In genomic region chr1:77438639-77439038, GRCm38 (mm10) we compare ENCODE assay signal across 22 mouse cellular contexts.
A peak's percentile ranks its signal among the peaks of the same experiment; 100 is the strongest.
DNase-seq lines count a peak whose midpoint lies in the region; ATAC-seq and TF ChIP-seq lines count a peak whose summit lies in the region.
"Had no signal": no experiment of that assay in that cellular context is flagged by ENCODE, and none has a peak within 500 bp of the region (broad histone marks: within the 10 kb centered on the region; RNA-seq: fewer than 3 reads in every experiment).

No protein-coding gene starts in this region.

- H3K27ac ChIP-seq in embryonic facial prominence, embryonic 13.5 days, result 0 out of 2 replicates have a peak overlapping the region, but pooled peaks have one; percentile 4
- no peak overlapping the region for H3K27ac ChIP-seq in embryonic facial prominence, embryonic 10.5 days (replicated peaks)
- H3K27ac ChIP-seq in hindbrain, embryonic 13.5 days, result peak overlapping the region; percentile 19; the same call in 1 of the 2 replicates
- H3K27ac ChIP-seq in hindbrain, embryonic 16.5 days (ENCODE audit: low read depth, low read length), result no peak overlapping the region
- H3K27ac ChIP-seq in lung, postnatal 0 days (ENCODE audit: low read length), result no peak overlapping the region
- H3K27ac ChIP-seq: embryonic facial prominence, embryonic 15.5 days; gastrocnemius, adult 2 months; hindbrain, postnatal 0 days had no signal

- no peak overlapping the region for H3K9ac ChIP-seq in embryonic facial prominence, embryonic 13.5 days
- H3K9ac ChIP-seq in hindbrain, embryonic 13.5 days, result no peak overlapping the region
- H3K9ac ChIP-seq in hindbrain, embryonic 16.5 days (ENCODE audit: low read depth, low read length), result no peak overlapping the region
- no peak overlapping the region for H3K9ac ChIP-seq in lung, postnatal 0 days (replicated peaks; ENCODE audit: low read depth)
- H3K9ac ChIP-seq: embryonic facial prominence, embryonic 15.5 days; forebrain, postnatal 0 days; heart, embryonic 12.5 days had no signal

- H3K4me3 ChIP-seq in embryonic facial prominence, embryonic 13.5 days, result no peak overlapping the region
- H3K4me3 ChIP-seq in embryonic facial prominence, embryonic 10.5 days, result no peak overlapping the region
- H3K4me3 ChIP-seq in hindbrain, embryonic 13.5 days, result no peak overlapping the region
- no peak overlapping the region for H3K4me3 ChIP-seq in hindbrain, embryonic 16.5 days (ENCODE audit: low read length)
- H3K4me3 ChIP-seq in lung, postnatal 0 days (ENCODE audit: low read depth, low read length), result no peak overlapping the region
- H3K4me3 ChIP-seq: embryonic facial prominence, embryonic 15.5 days; gastrocnemius, adult 2 months; heart, embryonic 12.5 days had no signal

- peaks cover 36% of the 10 kb centered on the region for H3K4me1 ChIP-seq in embryonic facial prominence, embryonic 13.5 days
- H3K4me1 ChIP-seq in embryonic facial prominence, embryonic 10.5 days, result peaks cover 34% of the 10 kb centered on the region
- peaks cover 62% of the 10 kb centered on the region for H3K4me1 ChIP-seq in hindbrain, embryonic 13.5 days (replicated peaks)
- peaks cover 23% of the 10 kb centered on the region for H3K4me1 ChIP-seq in hindbrain, embryonic 16.5 days (ENCODE audit: control insufficient read depth, insufficient read depth, low read depth, low read length)
- peaks cover 3% of the 10 kb centered on the region; the same call in 1 of the 2 replicates for H3K4me1 ChIP-seq in lung, postnatal 0 days (ENCODE audit: insufficient read depth, low read depth, low read length)
- H3K4me1 ChIP-seq: embryonic facial prominence, embryonic 15.5 days had no signal

- no peaks in the 10 kb centered on the region for H3K9me3 ChIP-seq in embryonic facial prominence, embryonic 13.5 days
- H3K9me3 ChIP-seq in embryonic facial prominence, embryonic 10.5 days, result no peaks in the 10 kb centered on the region
- no peaks in the 10 kb centered on the region for H3K9me3 ChIP-seq in hindbrain, embryonic 13.5 days
- H3K9me3 ChIP-seq in hindbrain, embryonic 16.5 days (ENCODE audit: control insufficient read depth, low read length), result no peaks in the 10 kb centered on the region
- H3K9me3 ChIP-seq in lung, postnatal 0 days (ENCODE audit: low read length), result no peaks in the 10 kb centered on the region
- H3K9me3 ChIP-seq: embryonic facial prominence, embryonic 15.5 days; heart, embryonic 12.5 days had no signal

- no peaks in the 10 kb centered on the region for H3K27me3 ChIP-seq in embryonic facial prominence, embryonic 13.5 days
- 0 out of 2 replicates have a peak, but pooled peaks cover 4% of the 10 kb centered on the region for H3K27me3 ChIP-seq in embryonic facial prominence, embryonic 10.5 days (replicated peaks; ENCODE audit: low read depth, poor library complexity, severe bottlenecking)
- no peaks in the 10 kb centered on the region for H3K27me3 ChIP-seq in hindbrain, embryonic 13.5 days
- no peaks in the 10 kb centered on the region for H3K27me3 ChIP-seq in hindbrain, embryonic 16.5 days (replicated peaks; ENCODE audit: control insufficient read depth, insufficient read depth, low read length)
- no peaks in the 10 kb centered on the region for H3K27me3 ChIP-seq in lung, postnatal 0 days (replicated peaks; ENCODE audit: insufficient read depth, low read length)
- H3K27me3 ChIP-seq: embryonic facial prominence, embryonic 15.5 days; heart, embryonic 12.5 days had no signal

- no peak overlapping the region for H3K4me2 ChIP-seq in embryonic facial prominence, embryonic 13.5 days
- H3K4me2 ChIP-seq in hindbrain, embryonic 13.5 days, result no peak overlapping the region
- no peak overlapping the region for H3K4me2 ChIP-seq in hindbrain, embryonic 16.5 days (ENCODE audit: low read length)
- H3K4me2 ChIP-seq in lung, postnatal 0 days (replicated peaks; ENCODE audit: low read depth, low read length), result no peak overlapping the region
- H3K4me2 ChIP-seq: embryonic facial prominence, embryonic 15.5 days; heart, embryonic 12.5 days had no signal

- peak; percentile 44; the same call in 1 of the 2 replicates for TF ChIP-seq EP300 in lung, postnatal 0 days (IDR thresholded peaks at IDR 0.05)

- WGBS in embryonic facial prominence, embryonic 13.5 days, result 69% methylated on average over 4 of the region's 4 CpGs
- WGBS in embryonic facial prominence, embryonic 10.5 days, result 72% methylated on average over 4 of the region's 4 CpGs
- 86% methylated on average over 4 of the region's 4 CpGs for WGBS in hindbrain, embryonic 13.5 days
- 78% methylated on average over 4 of the region's 4 CpGs for WGBS in hindbrain, embryonic 16.5 days
- WGBS in lung, postnatal 0 days, result 48% methylated on average over 4 of the region's 4 CpGs

- no peak for DNase-seq in embryonic facial prominence, embryonic 10.5 days (ENCODE audit: low spot score)
- DNase-seq in lung, postnatal 0 days (ENCODE audit: low spot score), result no peak
- DNase-seq in lung, adult 18-20 months, result no peak
- no peak for DNase-seq in Muller cell, postnatal 12 days (ENCODE audit: inconsistent ontology term)
- DNase-seq: adrenal gland, postnatal 10 days; B cell, adult 2 months; cerebellum, adult 11 months; cerebellum, adult 8-10 months; cerebellum, postnatal 25 days; forebrain, postnatal 0 days; gastrocnemius, adult 2 months; gastrocnemius, postnatal 25 days; heart, postnatal 36 days; kidney, adult 11 months had no signal

- no peak for ATAC-seq in embryonic facial prominence, embryonic 13.5 days (ENCODE audit: insufficient number of reproducible peaks, insufficient read depth, low FRiP score, low TSS enrichment, low read depth)
- no peak for ATAC-seq in hindbrain, embryonic 13.5 days (ENCODE audit: low FRiP score)
- ATAC-seq in hindbrain, embryonic 16.5 days, result no peak
- ATAC-seq in lung, postnatal 0 days, result no peak
- ATAC-seq: CD4-positive, CD25-positive, alpha-beta regulatory T cell, adult 4 months; forebrain, postnatal 0 days; hindbrain, postnatal 0 days had no signal

- H3K36me3 ChIP-seq in embryonic facial prominence, embryonic 13.5 days, result peaks cover 15% of the 10 kb centered on the region
- H3K36me3 ChIP-seq in embryonic facial prominence, embryonic 10.5 days (replicated peaks), result peaks cover 44% of the 10 kb centered on the region
- no peaks in the 10 kb centered on the region for H3K36me3 ChIP-seq in hindbrain, embryonic 13.5 days
- H3K36me3 ChIP-seq in hindbrain, embryonic 16.5 days (ENCODE audit: control insufficient read depth, insufficient read depth, low read length), result no peaks in the 10 kb centered on the region
- H3K36me3 ChIP-seq in lung, postnatal 0 days (ENCODE audit: insufficient read depth, low read length), result no peaks in the 10 kb centered on the region
- H3K36me3 ChIP-seq: G1E; heart, embryonic 12.5 days had no signal

- no peak for TF ChIP-seq CTCF in lung, postnatal 0 days (IDR thresholded peaks at IDR 0.05)

Comparison
In these comparisons a context has a peak if more than half of its experiments do, and no peak if none do; other contexts are left out.
1. H3K27ac ChIP-seq: peak in embryonic facial prominence, embryonic 13.5 days (single experiment) and hindbrain, embryonic 13.5 days (single experiment); none in embryonic facial prominence, embryonic 10.5 days (single experiment), hindbrain, embryonic 16.5 days (single experiment) and lung, postnatal 0 days (single experiment).